Mouse (Mus musculus): ENCODE results near the gene Stra6. TPM values are rescaled to one million over a fixed set of nuclear protein-coding genes. Genes with fewer than 3 reads are reported as not detected.

The Stra6 gene
- polyA plus RNA-seq, 1 experiment: 1.9 TPM

- Histone ChIP-seq H3K36me3 (ENCODE audit: control insufficient read depth, insufficient read depth, low read length) (no peaks in the 10 kb centered on the region), H3K27me3 (ENCODE audit: control insufficient read depth, insufficient read depth, low read length) (no peaks in the 10 kb centered on the region), H3K27ac (ENCODE audit: insufficient read depth, low read length) (no peak overlapping the region), H3K4me1 (ENCODE audit: control insufficient read depth, insufficient read depth, insufficient read length) (no peaks in the 10 kb centered on the region), H3K4me3 (ENCODE audit: extremely low read depth, insufficient read depth, insufficient read length) (no peak overlapping the region)
- 75% methylated on average over 4 of the region's 4 CpGs for WGBS
- DNase-seq (ENCODE audit: low read depth in 1 of 2, low spot score in 2 of 2): no peak
- TF ChIP-seq POLR2A (IDR thresholded peaks at IDR 0.05; ENCODE audit: low read depth, low read length) (no peak), CTCF (IDR thresholded peaks at IDR 0.05; ENCODE audit: extremely low read depth, insufficient read depth, insufficient read length, insufficient replicate concordance) (no peak)
These were observed 38.4 kb downstream of the Stra6 start for GRCm38 (mm10) chr9:58102013-58102412.

- no peak for TF ChIP-seq CTCF (IDR thresholded peaks at IDR 0.05; ENCODE audit: extremely low read depth, insufficient read depth, insufficient read length, insufficient replicate concordance)
- no peak for TF ChIP-seq POLR2A (IDR thresholded peaks at IDR 0.05; ENCODE audit: low read depth, low read length)
- no peak for DNase-seq (ENCODE audit: low read depth in 1 of 2, low spot score in 2 of 2)
- Histone ChIP-seq H3K4me1 (ENCODE audit: control insufficient read depth, insufficient read depth, insufficient read length) (no peaks in the 10 kb centered on the region), H3K27ac (ENCODE audit: insufficient read depth, low read length) (no peak overlapping the region), H3K27me3 (ENCODE audit: control insufficient read depth, insufficient read depth, low read length) (no peaks in the 10 kb centered on the region), H3K4me3 (ENCODE audit: extremely low read depth, insufficient read depth, insufficient read length) (no peak overlapping the region), H3K36me3 (ENCODE audit: control insufficient read depth, insufficient read depth, low read length) (no peaks in the 10 kb centered on the region)
- whole genome bisulfite sequencing: 92% methylated on average over 6 of the region's 6 CpGs
These were observed 40.1 kb downstream of the Stra6 start for GRCm38 (mm10) chr9:58103647-58104046.

DNA sequence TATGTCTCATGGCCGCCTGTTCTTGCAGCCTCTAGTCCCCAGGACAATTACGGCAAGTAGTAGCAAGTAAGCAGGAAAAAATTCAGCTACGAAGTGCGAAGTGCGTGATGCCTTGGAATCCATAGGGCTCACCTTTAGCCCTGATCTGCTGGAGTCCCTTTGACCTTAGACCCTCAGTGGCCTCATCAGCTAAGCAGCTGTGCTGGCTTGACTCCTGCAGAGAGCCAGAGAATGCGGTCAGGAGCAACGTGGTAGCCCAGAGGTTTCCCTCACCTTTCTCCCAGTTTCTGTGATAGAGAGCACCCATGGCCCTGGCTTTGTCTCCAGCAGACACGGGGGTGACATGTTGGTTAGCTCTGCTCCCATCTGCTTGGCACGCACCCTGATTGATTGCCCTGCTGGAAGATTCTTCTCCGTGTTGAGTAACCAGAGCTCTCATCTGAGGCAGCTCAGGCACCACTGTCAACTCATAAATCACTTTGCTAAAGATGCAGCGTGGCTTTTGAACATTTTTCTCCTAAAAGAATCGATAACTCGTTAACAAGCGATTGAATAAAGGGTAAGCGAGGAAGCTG, 42.1 kb downstream of the Stra6 start:
- Histone ChIP-seq H3K27ac (ENCODE audit: insufficient read depth, low read length) (no peak overlapping the region), H3K4me3 (ENCODE audit: extremely low read depth, insufficient read depth, insufficient read length) (no peak overlapping the region), H3K36me3 (ENCODE audit: control insufficient read depth, insufficient read depth, low read length) (no peaks in the 10 kb centered on the region), H3K27me3 (ENCODE audit: control insufficient read depth, insufficient read depth, low read length) (no peaks in the 10 kb centered on the region), H3K4me1 (ENCODE audit: control insufficient read depth, insufficient read depth, insufficient read length) (no peaks in the 10 kb centered on the region)
- no peak for TF ChIP-seq CTCF (IDR thresholded peaks at IDR 0.05; ENCODE audit: extremely low read depth, insufficient read depth, insufficient read length, insufficient replicate concordance)
- no peak for TF ChIP-seq POLR2A (IDR thresholded peaks at IDR 0.05; ENCODE audit: low read depth, low read length)
- WGBS: 76% methylated on average over 15 of the region's 15 CpGs
- no peak for DNase-seq (ENCODE audit: low read depth in 1 of 2, low spot score in 2 of 2)

GRCm38 (mm10) chr9:58107494-58107893, 43.9 kb downstream of the Stra6 start:
- H3K27me3 ChIP-seq (ENCODE audit: control insufficient read depth, insufficient read depth, low read length): no peaks in the 10 kb centered on the region
- H3K4me1 ChIP-seq (ENCODE audit: control insufficient read depth, insufficient read depth, insufficient read length): no peaks in the 10 kb centered on the region
- no peak for DNase-seq (ENCODE audit: low read depth in 1 of 2, low spot score in 2 of 2)
- H3K36me3 ChIP-seq (ENCODE audit: control insufficient read depth, insufficient read depth, low read length): no peaks in the 10 kb centered on the region
- H3K27ac ChIP-seq (ENCODE audit: insufficient read depth, low read length): no peak overlapping the region
- TF ChIP-seq CTCF (IDR thresholded peaks at IDR 0.05; ENCODE audit: extremely low read depth, insufficient read depth, insufficient read length, insufficient replicate concordance): no peak
- TF ChIP-seq POLR2A (IDR thresholded peaks at IDR 0.05; ENCODE audit: low read depth, low read length): no peak
- H3K4me3 ChIP-seq (ENCODE audit: extremely low read depth, insufficient read depth, insufficient read length): no peak overlapping the region
- 81% methylated on average over 5 of the region's 5 CpGs for WGBS

GRCm38 (mm10) chr9:58110787-58111186, 47.2 kb downstream of the Stra6 start:
- Histone ChIP-seq H3K4me1 (ENCODE audit: control insufficient read depth, insufficient read depth, insufficient read length) (no peaks in the 10 kb centered on the region), H3K36me3 (ENCODE audit: control insufficient read depth, insufficient read depth, low read length) (no peaks in the 10 kb centered on the region), H3K27me3 (ENCODE audit: control insufficient read depth, insufficient read depth, low read length) (peaks cover 5% of the 10 kb centered on the region; the same call in 1 of the 2 replicates), H3K27ac (ENCODE audit: insufficient read depth, low read length) (no peak overlapping the region), H3K4me3 (ENCODE audit: extremely low read depth, insufficient read depth, insufficient read length) (no peak overlapping the region)
- no peak for DNase-seq (ENCODE audit: low read depth in 1 of 2, low spot score in 2 of 2)
- TF ChIP-seq CTCF (IDR thresholded peaks at IDR 0.05; ENCODE audit: extremely low read depth, insufficient read depth, insufficient read length, insufficient replicate concordance) (no peak), POLR2A (IDR thresholded peaks at IDR 0.05; ENCODE audit: low read depth, low read length) (no peak)
- 86% methylated on average over 5 of the region's 5 CpGs for WGBS

- no peak for TF ChIP-seq POLR2A (IDR thresholded peaks at IDR 0.05; ENCODE audit: low read depth, low read length)
- TF ChIP-seq CTCF (IDR thresholded peaks at IDR 0.05; ENCODE audit: extremely low read depth, insufficient read depth, insufficient read length, insufficient replicate concordance): no peak
- peaks cover 5% of the 10 kb centered on the region; the same call in 1 of the 2 replicates for H3K27me3 ChIP-seq (ENCODE audit: control insufficient read depth, insufficient read depth, low read length)
- no peaks in the 10 kb centered on the region for H3K36me3 ChIP-seq (ENCODE audit: control insufficient read depth, insufficient read depth, low read length)
- no peak overlapping the region for H3K4me3 ChIP-seq (ENCODE audit: extremely low read depth, insufficient read depth, insufficient read length)
- 61% methylated on average over 6 of the region's 6 CpGs for WGBS
- no peaks in the 10 kb centered on the region for H3K4me1 ChIP-seq (ENCODE audit: control insufficient read depth, insufficient read depth, insufficient read length)
- no peak for DNase-seq (ENCODE audit: low read depth in 1 of 2, low spot score in 2 of 2)
- H3K27ac ChIP-seq (ENCODE audit: insufficient read depth, low read length): no peak overlapping the region
These were observed 47.8 kb downstream of the Stra6 start for GRCm38 (mm10) chr9:58111431-58111830.

DNA sequence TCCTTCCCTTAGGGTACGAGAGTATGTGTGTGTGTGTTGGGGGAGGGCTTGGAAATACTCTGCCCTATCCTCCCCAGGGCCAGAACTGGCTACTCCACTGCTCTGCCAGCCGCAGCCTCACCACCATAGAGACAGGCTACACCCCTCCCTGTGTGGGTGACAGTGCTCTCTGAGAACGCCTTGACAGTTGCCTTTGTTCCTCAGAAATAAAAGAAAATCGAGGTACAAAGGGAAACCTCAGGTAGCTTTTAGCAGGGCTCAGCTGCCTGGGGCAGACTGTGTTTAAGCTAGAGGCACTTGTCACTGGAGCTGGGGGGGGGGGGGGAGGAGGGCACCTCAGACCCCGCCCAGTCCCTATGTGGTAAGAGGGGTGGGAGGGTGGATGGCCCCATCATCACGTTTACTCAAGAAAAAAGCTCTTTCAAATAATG, 48.7 kb downstream of the Stra6 start:
- DNase-seq (ENCODE audit: low read depth in 1 of 2, low spot score in 2 of 2): peak; percentile 5 to 30
- no peak for TF ChIP-seq CTCF (IDR thresholded peaks at IDR 0.05; ENCODE audit: extremely low read depth, insufficient read depth, insufficient read length, insufficient replicate concordance)
- no peak for TF ChIP-seq POLR2A (IDR thresholded peaks at IDR 0.05; ENCODE audit: low read depth, low read length)
- peaks cover 5% of the 10 kb centered on the region; the same call in 1 of the 2 replicates for H3K27me3 ChIP-seq (ENCODE audit: control insufficient read depth, insufficient read depth, low read length)
- H3K36me3 ChIP-seq (ENCODE audit: control insufficient read depth, insufficient read depth, low read length): no peaks in the 10 kb centered on the region
- H3K4me3 ChIP-seq (ENCODE audit: extremely low read depth, insufficient read depth, insufficient read length): no peak overlapping the region
- no peaks in the 10 kb centered on the region for H3K4me1 ChIP-seq (ENCODE audit: control insufficient read depth, insufficient read depth, insufficient read length)
- WGBS: 47% methylated on average over 6 of the region's 6 CpGs
- H3K27ac ChIP-seq (ENCODE audit: insufficient read depth, low read length): no peak overlapping the region

Measured in spleen, adult 2 months (tissue).